Mouse (Mus musculus) forebrain, embryonic 16.5 days (tissue): ENCODE data around the gene Galntl5. TPM values are rescaled to one million over a fixed set of nuclear protein-coding genes. Genes with fewer than 3 reads are reported as not detected.
"Not testable (repeated sequence)": the region's sequence is repeated elsewhere in the genome, so short reads cannot be mapped to it uniquely, and the experiment has no call there.

Source experiments
- ATAC-seq: fragments of 200-750 bp; cut with Nextera tagmentation; 2 replicates; pipeline ENCODE4 v1.8.0; 2017; ENCODE audit warnings: mild to moderate bottlenecking, moderate library complexity
- H3K27ac ChIP-seq: fragments of 300-500 bp; sonication (generic); 2 replicates; pipeline ENCODE4 v1.5.1; 2014; ENCODE audit warnings: low read length, control low read depth
- H3K27me3 ChIP-seq: fragments of 300-500 bp; sonication (generic); replicated peaks from 2 replicates; pipeline ENCODE4 v1.6.1; 2014; ENCODE audit warnings: low read length; ENCODE audit not compliant: control insufficient read depth, insufficient read depth
- H3K36me3 ChIP-seq: fragments of 300-500 bp; sonication (generic); 2 replicates; pipeline ENCODE4 v1.6.1; 2014; ENCODE audit not compliant: control insufficient read depth, insufficient read depth
- H3K4me1 ChIP-seq: fragments of 300-500 bp; sonication (generic); replicated peaks from 2 replicates; pipeline ENCODE4 v1.6.1; 2014; ENCODE audit warnings: low read length; ENCODE audit not compliant: control insufficient read depth, insufficient read depth
- H3K4me2 ChIP-seq: fragments of 300-500 bp; sonication (generic); 2 replicates; pipeline ENCODE4 v1.6.1; 2014; ENCODE audit warnings: mild to moderate bottlenecking, low read length, control low read depth
- H3K4me3 ChIP-seq: fragments of 300-500 bp; sonication (generic); replicated peaks from 2 replicates; pipeline ENCODE4 v1.5.1; 2014; ENCODE audit warnings: mild to moderate bottlenecking, low read length, control low read depth
- H3K9ac ChIP-seq: fragments of 300-500 bp; sonication (generic); replicated peaks from 2 replicates; pipeline ENCODE4 v1.6.1; 2014; ENCODE audit warnings: low read depth, low read length, control low read depth
- H3K9me3 ChIP-seq: fragments of 300-500 bp; sonication (generic); 2 replicates; pipeline ENCODE4 v1.6.1; 2016; ENCODE audit warnings: low read length; ENCODE audit not compliant: control insufficient read depth
- WGBS: fragments of 180-500 bp; shearing (Covaris S2); extraction: QIAGEN DNeasy Blood & Tissue Kit; methylation state at CpG from one replicate; pipeline ENCODE4 v1.1.7; 2014; 5-methylcytosine and 5-hydroxymethylcytosine counted together
- polyA plus RNA-seq: library from polyadenylated mRNA; unstranded; fragments of >200 nt; fragmentation: Nextera tagmentation; extraction: Ambion mirVana; gene quantifications from 2 replicates; pipeline ENCODE4 v1.2.1, GENCODE M21; 2015

The Galntl5 gene
- polyA plus RNA-seq, 1 experiment from 2014 or later, result not detected

GRCm38 (mm10) chr5:25162981-25163380, 18.3 kb upstream of the Galntl5 start:
- Histone ChIP-seq H3K36me3 (no peaks in the 10 kb centered on the region), H3K9me3 (no peaks in the 10 kb centered on the region), H3K4me3 (no peak overlapping the region), H3K27ac (no peak overlapping the region), H3K9ac (no peak overlapping the region), H3K27me3 (no peaks in the 10 kb centered on the region), H3K4me2 (no peak overlapping the region), H3K4me1 (peaks cover 6% of the 10 kb centered on the region; the same call in 1 of the 2 replicates)
- no peak for ATAC-seq
- 94% methylated on average over 3 of the region's 4 CpGs for WGBS

DNA sequence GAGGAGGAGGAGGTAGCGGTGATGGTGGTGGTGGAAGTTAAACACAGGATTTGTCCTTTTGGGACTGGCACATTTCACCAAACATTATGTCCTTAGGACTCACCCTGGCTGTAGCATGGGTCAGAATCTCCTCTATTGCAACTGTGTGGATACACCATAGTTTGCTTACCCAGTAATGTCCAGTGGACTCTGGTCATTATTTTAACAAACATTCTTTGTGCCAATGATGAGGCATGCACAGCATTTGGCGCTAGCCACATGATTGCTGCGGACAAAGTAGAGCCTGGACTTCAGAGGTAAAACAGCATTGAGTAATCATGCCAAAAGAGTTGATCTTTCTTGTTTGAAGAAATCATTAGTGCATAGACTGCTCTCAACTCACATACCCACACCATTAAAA, 17.3 kb upstream of the Galntl5 start:
- H3K27me3 ChIP-seq, result no peaks in the 10 kb centered on the region
- H3K9me3 ChIP-seq, result no peaks in the 10 kb centered on the region
- H3K4me3 ChIP-seq, result no peak overlapping the region
- no peak for ATAC-seq
- WGBS, result 85% methylated on average over 3 of the region's 3 CpGs
- H3K36me3 ChIP-seq, result no peaks in the 10 kb centered on the region
- H3K27ac ChIP-seq, result no peak overlapping the region
- peaks cover 6% of the 10 kb centered on the region; the same call in 1 of the 2 replicates for H3K4me1 ChIP-seq
- no peak overlapping the region for H3K9ac ChIP-seq
- no peak overlapping the region for H3K4me2 ChIP-seq

- 86% methylated on average over 1 of the region's 1 CpGs for WGBS
- Histone ChIP-seq H3K4me1 (peaks cover 6% of the 10 kb centered on the region; the same call in 1 of the 2 replicates), H3K27me3 (no peaks in the 10 kb centered on the region), H3K9ac (no peak overlapping the region), H3K4me3 (no peak overlapping the region), H3K27ac (no peak overlapping the region), H3K9me3 (no peaks in the 10 kb centered on the region), H3K4me2 (no peak overlapping the region), H3K36me3 (no peaks in the 10 kb centered on the region)
- no peak for ATAC-seq
Measured at GRCm38 (mm10) chr5:25164341-25164740, 16.9 kb upstream of the Galntl5 start.

GRCm38 (mm10) chr5:25165102-25165788, 16.0 kb upstream of the Galntl5 start:
- Histone ChIP-seq H3K27me3 (no peaks in the 10 kb centered on the region), H3K9ac (no peak overlapping the region), H3K4me1 (peaks cover 5% of the 10 kb centered on the region; the same call in 1 of the 2 replicates), H3K9me3 (no peaks in the 10 kb centered on the region), H3K36me3 (no peaks in the 10 kb centered on the region), H3K4me2 (no peak overlapping the region), H3K27ac (no peak overlapping the region), H3K4me3 (no peak overlapping the region)
- no peak for ATAC-seq
- WGBS, result 78% methylated on average over 4 of the region's 4 CpGs

- H3K9ac ChIP-seq, result no peak overlapping the region
- H3K4me3 ChIP-seq, result no peak overlapping the region
- H3K9me3 ChIP-seq, result no peaks in the 10 kb centered on the region
- no peak overlapping the region for H3K27ac ChIP-seq
- H3K4me1 ChIP-seq, result peaks cover under 1% of the 10 kb centered on the region; the same call in 1 of the 2 replicates
- no peak for ATAC-seq
- H3K36me3 ChIP-seq, result no peaks in the 10 kb centered on the region
- no peak overlapping the region for H3K4me2 ChIP-seq
- WGBS, result 79% methylated on average over 3 of the region's 3 CpGs
- H3K27me3 ChIP-seq, result no peaks in the 10 kb centered on the region
Measured at GRCm38 (mm10) chr5:25165789-25166135, 15.5 kb upstream of the Galntl5 start.

- H3K27me3 ChIP-seq, result no peaks in the 10 kb centered on the region
Measured at GRCm38 (mm10) chr5:25166665-25167064, 14.6 kb upstream of the Galntl5 start.

DNA sequence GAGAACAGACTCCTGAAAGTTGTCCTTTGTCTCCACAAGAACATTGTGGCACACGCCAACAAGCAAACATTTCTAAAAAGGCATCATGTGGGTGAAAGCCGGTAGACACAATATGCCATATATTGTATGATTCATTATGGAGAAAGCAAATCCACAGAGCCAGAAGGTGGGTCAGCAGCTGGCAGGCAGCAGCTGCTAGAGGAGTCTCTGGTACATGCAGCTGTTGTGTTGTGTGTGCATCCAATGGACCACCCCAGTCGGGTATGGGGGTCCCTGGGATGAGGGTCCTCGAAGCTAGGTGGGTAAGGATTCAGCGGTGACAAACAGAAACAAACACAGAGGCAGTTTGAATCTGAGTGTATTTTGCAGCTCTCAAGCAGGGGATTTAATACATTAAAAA, 3.3 kb upstream of the Galntl5 start:
- not testable (repeated sequence) for H3K27ac ChIP-seq, H3K4me1 ChIP-seq, H3K9me3 ChIP-seq, H3K4me2 ChIP-seq, H3K4me3 ChIP-seq, ATAC-seq, H3K27me3 ChIP-seq, H3K9ac ChIP-seq, H3K36me3 ChIP-seq
- WGBS, result 84% methylated on average over 5 of the region's 5 CpGs

More at GRCm38 (mm10) chr5:25166665-25167064, 14.6 kb upstream of the Galntl5 start:
- Histone ChIP-seq H3K4me3 (no peak overlapping the region), H3K9ac (no peak overlapping the region), H3K4me2 (no peak overlapping the region), H3K36me3 (no peaks in the 10 kb centered on the region), H3K27ac (no peak overlapping the region), H3K4me1 (no peaks in the 10 kb centered on the region), H3K9me3 (no peaks in the 10 kb centered on the region)
- ATAC-seq, result no peak
- whole genome bisulfite sequencing, result 84% methylated on average over 4 of the region's 4 CpGs

DNA sequence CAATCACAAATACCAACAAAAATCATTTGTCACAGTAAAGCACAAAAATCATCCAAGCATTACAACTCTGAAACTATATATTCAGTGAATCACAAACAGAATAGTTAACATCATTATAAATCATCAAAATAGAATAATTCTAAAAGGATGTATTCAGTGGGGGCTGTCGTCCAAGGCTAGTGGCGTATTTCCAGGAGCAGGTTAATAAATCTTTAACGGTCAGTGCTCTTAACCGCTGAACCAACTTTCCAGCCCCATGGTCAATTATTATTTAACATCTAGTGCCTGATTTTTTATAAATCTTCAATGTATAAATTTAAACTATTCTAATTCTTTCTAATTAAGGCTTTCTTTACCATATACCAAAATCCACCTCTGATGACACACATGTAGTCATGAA, 2.7 kb upstream of the Galntl5 start:
- 90% methylated on average over 4 of the region's 4 CpGs for WGBS
- ATAC-seq, H3K9ac ChIP-seq, H3K27me3 ChIP-seq, H3K27ac ChIP-seq, H3K4me3 ChIP-seq, H3K36me3 ChIP-seq, H3K4me2 ChIP-seq, H3K9me3 ChIP-seq, H3K4me1 ChIP-seq: not testable (repeated sequence)

DNA sequence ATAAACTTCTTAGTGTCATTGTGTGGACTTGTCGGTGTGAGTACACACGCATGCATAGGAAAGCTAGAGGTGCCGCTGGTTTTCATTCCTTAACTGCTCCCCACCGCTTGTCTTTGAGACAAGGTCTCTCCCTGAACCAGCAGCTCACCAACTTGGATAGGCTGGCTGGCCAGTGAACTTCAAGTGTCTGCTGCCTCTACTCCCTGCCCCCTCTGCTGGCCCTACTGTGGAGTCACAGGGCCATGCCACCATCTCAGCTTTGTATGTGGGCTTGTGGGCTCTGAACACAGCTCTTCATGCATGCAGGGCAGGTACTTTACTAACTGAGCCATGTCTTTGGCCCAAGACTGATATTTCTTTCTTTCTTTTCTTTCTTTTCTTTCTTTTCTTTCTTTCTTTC, 2.0 kb upstream of the Galntl5 start:
- WGBS, result 99% methylated on average over 4 of the region's 4 CpGs
- no peak for ATAC-seq

More for the DNA sequence above, 2.0 kb upstream of the Galntl5 start:
- Histone ChIP-seq H3K36me3 (no peaks in the 10 kb centered on the region), H3K9ac (no peak overlapping the region), H3K4me1 (no peaks in the 10 kb centered on the region), H3K4me3 (no peak overlapping the region), H3K27ac (no peak overlapping the region), H3K9me3 (no peaks in the 10 kb centered on the region), H3K27me3 (no peaks in the 10 kb centered on the region), H3K4me2 (no peak overlapping the region)
